Mouse (Mus musculus) heart, embryonic 16.5 days (tissue): ENCODE results near the gene Serf2. TPM values are rescaled to one million over a fixed set of nuclear protein-coding genes. Genes with fewer than 3 reads are reported as not detected.
"Not testable (repeated sequence)": the region's sequence is repeated elsewhere in the genome, so short reads cannot be mapped to it uniquely, and the experiment has no call there.

Experiments
- ATAC-seq: fragments of 200-750 bp; cut with Nextera tagmentation; replicated peaks from 2 replicates; pipeline ENCODE4 v1.8.0; 2017; ENCODE audit warnings: moderate number of reproducible peaks; ENCODE audit not compliant: insufficient read depth, low FRiP score; ENCODE audit errors: extremely low read depth
- H3K27ac ChIP-seq: fragments of 300-500 bp; sonication (generic); 2 replicates; pipeline ENCODE4 v1.5.1; 2014; ENCODE audit warnings: mild to moderate bottlenecking, low read length, control low read depth, moderate library complexity
- H3K27me3 ChIP-seq: fragments of 300-500 bp; sonication (generic); 2 replicates; pipeline ENCODE4 v1.6.1; 2014; ENCODE audit warnings: low read length, mixed read lengths; ENCODE audit not compliant: control insufficient read depth, insufficient read depth
- H3K36me3 ChIP-seq: fragments of 300-500 bp; sonication (generic); 2 replicates; pipeline ENCODE4 v1.6.1; 2014; ENCODE audit not compliant: control insufficient read depth, insufficient read depth
- H3K4me1 ChIP-seq: fragments of 300-500 bp; sonication (generic); 2 replicates; pipeline ENCODE4 v1.6.1; 2014; ENCODE audit warnings: low read length, mixed read lengths; ENCODE audit not compliant: control insufficient read depth, insufficient read depth
- H3K4me2 ChIP-seq: fragments of 300-500 bp; sonication (generic); 2 replicates; pipeline ENCODE4 v1.6.1; 2014; ENCODE audit warnings: low read depth, mild to moderate bottlenecking, control low read depth, low read length
- H3K4me3 ChIP-seq: fragments of 300-500 bp; sonication (generic); 2 replicates; pipeline ENCODE4 v1.5.1; 2014; ENCODE audit warnings: mild to moderate bottlenecking, control low read depth, low read length
- H3K9ac ChIP-seq: fragments of 300-500 bp; sonication (generic); 2 replicates; pipeline ENCODE4 v1.6.1; 2014; ENCODE audit warnings: low read length, control low read depth
- H3K9me3 ChIP-seq: fragments of 300-500 bp; sonication (generic); replicated peaks from 2 replicates; pipeline ENCODE4 v1.6.1; 2016; ENCODE audit warnings: low read length; ENCODE audit not compliant: control insufficient read depth
- WGBS: fragments of 180-500 bp; shearing (Covaris S2); extraction: QIAGEN DNeasy Blood & Tissue Kit; methylation state at CpG from one replicate; pipeline ENCODE4 v1.1.7; 2014; 5-methylcytosine and 5-hydroxymethylcytosine counted together
- polyA plus RNA-seq: library from polyadenylated mRNA; unstranded; fragments of >200 nt; fragmentation: Nextera tagmentation; extraction: Ambion mirVana; gene quantifications from 2 replicates; pipeline ENCODE4 v1.2.1, GENCODE M21; 2015

Serf2 gene
- polyA plus RNA-seq, 1 experiment from 2014 or later, result 577 TPM

GRCm38 (mm10) chr2:121474180-121474535 is 25.2 kb downstream of the Serf2 start:
- Histone ChIP-seq H3K36me3 (no peaks in the 10 kb centered on the region), H3K27me3 (no peaks in the 10 kb centered on the region), H3K9ac (peak overlapping the region; percentile 83), H3K4me3 (peak overlapping the region; percentile 78), H3K4me2 (peak overlapping the region; percentile 75), H3K27ac (peak overlapping the region; percentile 61), H3K9me3 (no peaks in the 10 kb centered on the region), H3K4me1 (0 out of 2 replicates have a peak, but pooled peaks cover 2% of the 10 kb centered on the region)
- no peak for ATAC-seq
- 25% methylated on average over 8 of the region's 8 CpGs for WGBS

GRCm38 (mm10) chr2:121475306-121475705 is 26.3 kb downstream of the Serf2 start:
- not testable (repeated sequence) for H3K27me3 ChIP-seq, H3K27ac ChIP-seq, H3K9ac ChIP-seq, ATAC-seq, H3K4me3 ChIP-seq, H3K9me3 ChIP-seq, H3K4me1 ChIP-seq, H3K4me2 ChIP-seq, H3K36me3 ChIP-seq
- WGBS, result 93% methylated on average over 2 of the region's 2 CpGs

GRCm38 (mm10) chr2:121477491-121478266 is 28.7 kb downstream of the Serf2 start:
- ATAC-seq, result no peak
- Histone ChIP-seq H3K9ac (no peak overlapping the region), H3K27me3 (no peaks in the 10 kb centered on the region), H3K4me2 (no peak overlapping the region), H3K9me3 (no peaks in the 10 kb centered on the region), H3K36me3 (no peaks in the 10 kb centered on the region), H3K27ac (no peak overlapping the region), H3K4me1 (0 out of 2 replicates have a peak, but pooled peaks cover 2% of the 10 kb centered on the region), H3K4me3 (no peak overlapping the region)
- 82% methylated on average over 3 of the region's 3 CpGs for WGBS

- no peak overlapping the region for H3K4me2 ChIP-seq
- no peak overlapping the region for H3K9ac ChIP-seq
- no peak for ATAC-seq
- H3K9me3 ChIP-seq, result no peaks in the 10 kb centered on the region
- H3K4me1 ChIP-seq, result no peaks in the 10 kb centered on the region
- no peak overlapping the region for H3K27ac ChIP-seq
- H3K4me3 ChIP-seq, result no peak overlapping the region
- WGBS, result 51% methylated on average over 3 of the region's 3 CpGs
- H3K36me3 ChIP-seq, result no peaks in the 10 kb centered on the region
- H3K27me3 ChIP-seq, result no peaks in the 10 kb centered on the region
Observed at GRCm38 (mm10) chr2:121480498-121480897, 31.5 kb downstream of the Serf2 start.

GRCm38 (mm10) chr2:121480916-121481315 is 31.9 kb downstream of the Serf2 start:
- not testable (repeated sequence) for H3K36me3 ChIP-seq, H3K9me3 ChIP-seq, H3K4me2 ChIP-seq, H3K27me3 ChIP-seq, H3K4me1 ChIP-seq, H3K27ac ChIP-seq, H3K9ac ChIP-seq, ATAC-seq, H3K4me3 ChIP-seq
- WGBS, result 84% methylated on average over 13 of the region's 13 CpGs

- H3K36me3 ChIP-seq, result no peaks in the 10 kb centered on the region
- no peaks in the 10 kb centered on the region for H3K4me1 ChIP-seq
- no peak overlapping the region for H3K4me3 ChIP-seq
- H3K9ac ChIP-seq, result no peak overlapping the region
- ATAC-seq, result no peak
- no peak overlapping the region for H3K27ac ChIP-seq
- H3K27me3 ChIP-seq, result no peaks in the 10 kb centered on the region
- no peaks in the 10 kb centered on the region for H3K9me3 ChIP-seq
- 77% methylated on average over 8 of the region's 8 CpGs for WGBS
- no peak overlapping the region for H3K4me2 ChIP-seq
Observed at GRCm38 (mm10) chr2:121483576-121483975, 34.6 kb downstream of the Serf2 start.

DNA sequence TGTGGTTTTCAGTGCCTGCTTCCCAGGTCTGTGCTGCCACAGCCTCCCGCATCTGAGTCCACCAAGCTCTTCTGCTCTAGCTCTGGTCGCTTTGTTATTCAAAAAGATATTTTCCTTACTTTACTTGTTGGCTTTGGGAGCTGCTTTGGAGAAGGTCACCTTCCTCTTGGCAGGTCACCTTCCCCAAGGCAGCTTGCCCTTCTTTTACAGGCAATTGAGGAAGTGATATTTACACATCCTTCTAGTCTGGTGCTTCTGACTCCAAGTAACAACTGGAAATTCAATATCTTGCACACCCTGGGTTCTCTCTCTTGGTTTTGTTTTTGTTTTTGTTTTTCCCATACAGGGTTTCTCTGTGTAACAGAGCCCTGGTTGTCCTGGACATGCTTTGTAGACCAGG is 35.4 kb downstream of the Serf2 start:
- H3K27ac ChIP-seq, ATAC-seq, H3K4me3 ChIP-seq, H3K36me3 ChIP-seq, H3K4me2 ChIP-seq, H3K27me3 ChIP-seq, H3K9me3 ChIP-seq, H3K9ac ChIP-seq, H3K4me1 ChIP-seq: not testable (repeated sequence)
- WGBS, result 50% methylated on average over 1 of the region's 2 CpGs

DNA sequence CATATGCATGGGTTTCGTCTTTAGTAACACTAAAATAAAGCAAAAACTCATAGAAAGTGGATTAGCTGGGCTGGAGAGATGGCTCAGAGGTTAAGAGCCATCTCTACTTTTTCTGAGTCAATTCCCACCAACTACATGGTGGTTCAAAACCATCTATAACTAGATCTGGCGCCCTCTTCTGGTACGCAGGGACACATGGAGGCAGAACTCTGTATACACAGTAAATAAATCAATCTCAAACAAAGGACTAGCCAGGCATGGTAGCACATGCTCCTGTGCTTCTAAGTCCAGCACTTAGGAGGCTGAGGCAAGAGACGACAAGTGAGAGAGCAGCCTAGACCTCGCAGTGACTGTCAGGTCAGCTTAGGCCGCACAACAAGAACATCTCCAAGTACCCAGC is 52.6 kb downstream of the Serf2 start:
- H3K4me2 ChIP-seq, H3K27me3 ChIP-seq, H3K36me3 ChIP-seq, H3K9ac ChIP-seq, H3K4me3 ChIP-seq, H3K27ac ChIP-seq, ATAC-seq, H3K4me1 ChIP-seq, H3K9me3 ChIP-seq: not testable (repeated sequence)
- WGBS, result 100% methylated on average over 1 of the region's 6 CpGs

GRCm38 (mm10) chr2:121505942-121506882 is 57.2 kb downstream of the Serf2 start, which contains the start of the genes Mfap1a and Wdr76:
Gene Mfap1a, minus strand, starts transcription at chr2:121506665.
Gene Wdr76, plus strand, starts transcription at chr2:121506723.
- Histone ChIP-seq H3K9ac (peak within 1 kb of the TSS; percentile 76), H3K4me1 (peaks cover 11% of the 10 kb centered on the region), H3K4me3 (peak within 1 kb of the TSS; percentile 69), H3K4me2 (peak within 1 kb of the TSS; percentile 83), H3K27ac (peak within 1 kb of the TSS; percentile 74)
- H3K36me3 ChIP-seq, H3K9me3 ChIP-seq, H3K27me3 ChIP-seq: not testable (repeated sequence)
- ATAC-seq, result peak; percentile 94
- 4% methylated on average over 39 of the region's 42 CpGs for WGBS
